Mouse (Mus musculus) kidney, embryonic 15.5 days (tissue): ENCODE measurements around the gene Trim31. TPM values are rescaled to one million over a fixed set of nuclear protein-coding genes. Genes with fewer than 3 reads are reported as not detected.

Experiments used
- ATAC-seq: fragments of 200-750 bp; cut with Nextera tagmentation; replicated peaks from 2 replicates; pipeline ENCODE4 v1.8.0; 2017; ENCODE audit warnings: moderate TSS enrichment; ENCODE audit not compliant: low FRiP score
- H3K27ac ChIP-seq: fragments of 300-500 bp; sonication (generic); 2 replicates; pipeline ENCODE4 v1.5.1; 2015; ENCODE audit warnings: mild to moderate bottlenecking, inconsistent platforms
- H3K27me3 ChIP-seq: fragments of 300-500 bp; sonication (generic); 2 replicates; pipeline ENCODE4 v1.6.1; 2015; ENCODE audit warnings: inconsistent platforms
- H3K36me3 ChIP-seq: fragments of 300-500 bp; sonication (generic); 2 replicates; pipeline ENCODE4 v1.6.1; 2015; ENCODE audit warnings: inconsistent platforms
- H3K4me1 ChIP-seq: fragments of 300-500 bp; sonication (generic); 2 replicates; pipeline ENCODE4 v1.6.1; 2015; ENCODE audit warnings: inconsistent platforms
- H3K4me2 ChIP-seq: fragments of 300-500 bp; sonication (generic); 2 replicates; pipeline ENCODE4 v1.6.1; 2015; ENCODE audit warnings: moderate library complexity, mild to moderate bottlenecking, inconsistent platforms
- H3K4me3 ChIP-seq: fragments of 300-500 bp; sonication (generic); replicated peaks from 2 replicates; pipeline ENCODE4 v1.5.1; 2015; ENCODE audit warnings: mild to moderate bottlenecking, inconsistent platforms
- H3K9ac ChIP-seq: fragments of 300-500 bp; sonication (generic); 2 replicates; pipeline ENCODE4 v1.6.1; 2015; ENCODE audit warnings: mild to moderate bottlenecking, inconsistent platforms
- H3K9me3 ChIP-seq: fragments of 300-500 bp; sonication (generic); replicated peaks from 2 replicates; pipeline ENCODE4 v1.6.1; 2016; ENCODE audit warnings: inconsistent platforms
- WGBS: fragments of 180-500 bp; shearing (Covaris S2); methylation state at CpG from one replicate; pipeline ENCODE4 v1.1.7; 2015; ENCODE audit warnings: mixed read lengths; 5-methylcytosine and 5-hydroxymethylcytosine counted together
- polyA plus RNA-seq: library from polyadenylated mRNA; unstranded; fragments of >200 nt; fragmentation: Nextera tagmentation; extraction: Ambion mirVana; gene quantifications from 2 replicates; pipeline ENCODE4 v1.2.1, GENCODE M21; 2015

Gene Trim31
- polyA plus RNA-seq, 1 experiment from 2014 or later, result not detected

- ATAC-seq, result peak; percentile 97
- peaks cover 31% of the 10 kb centered on the region for H3K36me3 ChIP-seq
- 4% methylated on average over 36 of the region's 36 CpGs for WGBS
- peaks cover 8% of the 10 kb centered on the region for H3K27me3 ChIP-seq
- H3K9ac ChIP-seq, result peak within 1 kb of the TSS; percentile 76
- peak within 1 kb of the TSS; percentile 81 for H3K27ac ChIP-seq
- peak within 1 kb of the TSS; percentile 72 for H3K4me2 ChIP-seq
- peak within 1 kb of the TSS; percentile 79 for H3K4me3 ChIP-seq
- H3K9me3 ChIP-seq, result no peaks in the 10 kb centered on the region
- H3K4me1 ChIP-seq, result peaks cover 29% of the 10 kb centered on the region
These were observed 53.3 kb downstream of the Trim31 start, which contains the start of gene Ppp1r11 for GRCm38 (mm10) chr17:36950981-36951947. Gene Ppp1r11, minus strand, starts transcription at chr17:36951741.

GRCm38 (mm10) chr17:36952631-36953030, 54.7 kb downstream of the Trim31 start:
- 92% methylated on average over 2 of the region's 2 CpGs for WGBS
- H3K4me2 ChIP-seq, result no peak overlapping the region
- no peak overlapping the region for H3K27ac ChIP-seq
- H3K36me3 ChIP-seq, result peaks cover 35% of the 10 kb centered on the region
- H3K4me3 ChIP-seq, result no peak overlapping the region
- no peaks in the 10 kb centered on the region for H3K27me3 ChIP-seq
- no peaks in the 10 kb centered on the region for H3K9me3 ChIP-seq
- peaks cover 22% of the 10 kb centered on the region for H3K4me1 ChIP-seq
- ATAC-seq, result no peak
- no peak overlapping the region for H3K9ac ChIP-seq

- no peak for ATAC-seq
- peaks cover 35% of the 10 kb centered on the region for H3K36me3 ChIP-seq
- 85% methylated on average over 1 of the region's 1 CpGs for WGBS
These were observed 55.1 kb downstream of the Trim31 start for GRCm38 (mm10) chr17:36953062-36953461.

GRCm38 (mm10) chr17:36957999-36958743, 60.3 kb downstream of the Trim31 start, which contains the start of the genes Znrd1 and Znrd1as:
Gene Znrd1, minus strand, starts transcription at chr17:36958559.
Gene Znrd1as, plus strand, starts transcription at chr17:36958592.
- Histone ChIP-seq H3K27me3 (no peaks in the 10 kb centered on the region), H3K27ac (peak within 1 kb of the TSS; percentile 85), H3K4me1 (peaks cover 15% of the 10 kb centered on the region), H3K4me3 (peak within 1 kb of the TSS; percentile 76), H3K4me2 (peak within 1 kb of the TSS; percentile 78), H3K36me3 (peaks cover 22% of the 10 kb centered on the region), H3K9ac (peak within 1 kb of the TSS; percentile 74), H3K9me3 (no peaks in the 10 kb centered on the region)
- WGBS, result under 1% methylated on average over 46 of the region's 46 CpGs
- ATAC-seq, result peak; percentile 99

More at GRCm38 (mm10) chr17:36953062-36953461, 55.1 kb downstream of the Trim31 start:
- no peaks in the 10 kb centered on the region for H3K27me3 ChIP-seq
- no peak overlapping the region for H3K9ac ChIP-seq
- peaks cover 19% of the 10 kb centered on the region for H3K4me1 ChIP-seq
- no peak overlapping the region for H3K4me2 ChIP-seq
- no peak overlapping the region for H3K4me3 ChIP-seq
- H3K9me3 ChIP-seq, result no peaks in the 10 kb centered on the region
- H3K27ac ChIP-seq, result no peak overlapping the region

GRCm38 (mm10) chr17:36958884-36959283, 61.0 kb downstream of the Trim31 start:
- WGBS, result 9% methylated on average over 12 of the region's 12 CpGs
- peaks cover 15% of the 10 kb centered on the region for H3K4me1 ChIP-seq
- H3K9me3 ChIP-seq, result no peaks in the 10 kb centered on the region
- peak overlapping the region; percentile 74 for H3K9ac ChIP-seq
- peak overlapping the region; percentile 76 for H3K4me3 ChIP-seq
- peak; percentile 24; the same call in 1 of the 2 replicates for ATAC-seq
- no peaks in the 10 kb centered on the region for H3K27me3 ChIP-seq
- peak overlapping the region; percentile 78 for H3K4me2 ChIP-seq
- H3K36me3 ChIP-seq, result peaks cover 22% of the 10 kb centered on the region
- H3K27ac ChIP-seq, result peak overlapping the region; percentile 85

Other genes starting within 250 kb of the Trim31 start
- gene H2-M1, start 225.9 kb upstream of the Trim31 start, polyA plus RNA-seq, result not detected in 2 replicates
- gene H2-M10.5, start 125.2 kb upstream of the Trim31 start, polyA plus RNA-seq, result not detected in 2 replicates
- gene H2-M10.6, start 85.9 kb upstream of the Trim31 start, polyA plus RNA-seq, result not detected in 2 replicates
- 40.3 and 45.9 TPM in 2 replicates for gene Trim26, start 61.0 kb upstream of the Trim31 start, polyA plus RNA-seq
- 0.17 and 0.22 TPM in 2 replicates for gene Trim15, start 30.9 kb upstream of the Trim31 start, polyA plus RNA-seq
- gene Trim10, start 28.5 kb upstream of the Trim31 start, polyA plus RNA-seq, result 3.1 and 6.0 TPM in 2 replicates
- gene Trim40, start 8.0 kb upstream of the Trim31 start, polyA plus RNA-seq, result not detected in 2 replicates
- 0.13 and 0.53 TPM in 2 replicates for gene Rnf39, start 44.8 kb downstream of the Trim31 start, polyA plus RNA-seq
- gene Ppp1r11, start 53.6 kb downstream of the Trim31 start, polyA plus RNA-seq, result 115 and 127 TPM in 2 replicates
- gene Znrd1, start 60.4 kb downstream of the Trim31 start, polyA plus RNA-seq, result 93.2 and 95.6 TPM in 2 replicates
- gene Znrd1as, start 60.5 kb downstream of the Trim31 start, polyA plus RNA-seq, result 6.6 and 6.7 TPM in 2 replicates
- not detected in 2 replicates for gene 2410137M14Rik, start 83.1 kb downstream of the Trim31 start, polyA plus RNA-seq
- 0.44 TPM in 2 replicates for gene H2-M5, start 91.4 kb downstream of the Trim31 start, polyA plus RNA-seq
- gene Zfp57, start 103.0 kb downstream of the Trim31 start, polyA plus RNA-seq, result 61.1 and 69.4 TPM in 2 replicates
- 0.09 TPM in 1 of 2 replicates, not detected in the other for gene Mog, start 125.3 kb downstream of the Trim31 start, polyA plus RNA-seq
- gene Gabbr1, start 147.8 kb downstream of the Trim31 start, polyA plus RNA-seq, result 6.0 and 8.3 TPM in 2 replicates
- 0.05 TPM in 1 of 2 replicates, not detected in the other for gene Olfr90, start 190.4 kb downstream of the Trim31 start, polyA plus RNA-seq
- not detected in 2 replicates for gene Olfr91, start 200.2 kb downstream of the Trim31 start, polyA plus RNA-seq
- not detected in 2 replicates for gene Olfr92, start 222.0 kb downstream of the Trim31 start, polyA plus RNA-seq